Mouse (Mus musculus) stomach, postnatal 0 days (tissue): ENCODE results near the gene Smim9.

Experiments
- CTCF ChIP-seq: IDR thresholded peaks from 2 replicates; pipeline ENCODE4 v1.5.1; 2016; ENCODE audit warnings: antibody characterized with exemption, low read depth, mild to moderate bottlenecking, moderate library complexity
- EP300 ChIP-seq: optimal IDR thresholded peaks from 2 replicates; pipeline ENCODE3; 2016; ENCODE audit warnings: antibody characterized with exemption

DNA sequence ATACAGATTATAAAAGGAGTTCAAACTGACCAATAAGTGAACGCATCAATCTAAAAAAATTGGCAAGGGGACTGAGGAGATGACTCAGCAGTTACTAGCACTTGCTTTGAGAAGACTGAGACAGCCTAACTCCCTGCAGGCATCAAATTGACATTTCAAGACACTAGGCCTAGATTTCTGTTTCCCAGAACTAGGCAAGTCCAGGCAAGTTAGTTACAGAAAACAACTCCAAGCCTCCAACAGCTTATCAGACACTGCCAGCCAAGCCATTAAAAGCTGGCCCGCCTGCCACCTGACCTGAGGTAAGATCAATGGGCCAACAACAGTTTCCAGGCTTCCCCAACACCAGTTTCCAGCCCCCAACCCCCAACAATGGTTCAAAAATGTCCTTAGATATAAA lies 25.8 kb downstream of the Smim9 start:
- TF ChIP-seq CTCF (no peak), EP300 (no peak)
